Mouse (Mus musculus): ENCODE measurements around the gene Adm. TPM values are rescaled to one million over a fixed set of nuclear protein-coding genes. Genes with fewer than 3 reads are reported as not detected.

Adm gene
- polyA plus RNA-seq, 1 experiment from 2014 or later = 4.1 TPM

DNA sequence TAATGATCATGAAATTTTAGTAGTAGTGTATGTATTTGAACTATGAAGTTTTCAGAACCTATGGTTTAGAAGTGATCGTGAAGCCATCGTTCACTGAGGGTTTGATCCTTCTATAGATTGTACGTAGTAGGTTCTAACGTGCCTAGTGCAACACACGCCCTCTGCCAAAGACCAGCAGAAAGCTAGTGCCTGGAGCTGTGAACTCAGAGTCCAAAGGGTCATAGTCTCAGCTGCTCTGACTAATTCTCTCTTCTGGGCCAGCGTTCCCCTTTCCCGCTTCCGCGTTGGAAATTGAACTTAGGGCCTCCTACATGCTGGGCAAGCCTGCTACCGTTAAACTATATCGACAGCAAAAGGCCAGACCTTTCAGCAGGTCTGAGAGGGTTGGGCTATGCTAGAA lies 11.7 kb upstream of the Adm start:
- DNase-seq (ENCODE audit: extremely low spot score, low spot score) = no peak
- Histone ChIP-seq H3K4me3 (peak overlapping the region; percentile 93), H3K36me3 (replicated peaks) (no peaks in the 10 kb centered on the region), H3K27me3 (ENCODE audit: poor library complexity, severe bottlenecking) (peaks cover 29% of the 10 kb centered on the region), H3K27ac (no peak overlapping the region), H3K4me1 (peaks cover 26% of the 10 kb centered on the region), H3K9me3 (no peaks in the 10 kb centered on the region)
- WGBS = 4% methylated on average over 11 of the region's 11 CpGs

DNA sequence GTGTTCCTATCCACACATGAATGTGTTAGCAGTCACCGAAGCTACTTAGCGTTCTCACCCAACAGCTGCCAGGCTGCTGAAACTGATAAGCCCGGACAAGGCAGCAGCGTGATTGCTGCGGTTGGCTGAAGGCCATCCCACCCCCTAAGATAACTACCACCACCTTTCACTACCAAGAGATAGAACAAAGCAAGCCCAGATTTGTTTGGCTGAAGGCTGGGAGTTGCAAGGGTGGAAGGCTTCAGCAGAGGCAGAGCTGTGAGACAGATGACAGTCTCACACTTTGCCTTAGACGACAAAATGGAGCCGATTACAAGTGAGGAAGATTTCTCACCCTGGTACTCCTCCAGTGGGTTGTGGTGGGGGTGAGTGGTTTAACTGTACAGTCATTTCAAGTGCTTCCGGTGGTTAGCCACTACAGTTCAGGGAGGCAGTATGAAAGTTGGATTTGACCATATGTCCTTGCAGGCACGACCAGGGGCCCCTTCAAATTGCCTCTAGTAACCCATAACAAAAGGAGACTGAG lies 8.3 kb upstream of the Adm start:
- DNase-seq (ENCODE audit: extremely low spot score, low spot score) = no peak
- Histone ChIP-seq H3K4me1 (peaks cover 14% of the 10 kb centered on the region), H3K27me3 (ENCODE audit: poor library complexity, severe bottlenecking) (peaks cover 55% of the 10 kb centered on the region), H3K36me3 (replicated peaks) (no peaks in the 10 kb centered on the region), H3K27ac (no peak overlapping the region), H3K9me3 (no peaks in the 10 kb centered on the region), H3K4me3 (no peak overlapping the region)
- WGBS = 63% methylated on average over 9 of the region's 9 CpGs

DNA sequence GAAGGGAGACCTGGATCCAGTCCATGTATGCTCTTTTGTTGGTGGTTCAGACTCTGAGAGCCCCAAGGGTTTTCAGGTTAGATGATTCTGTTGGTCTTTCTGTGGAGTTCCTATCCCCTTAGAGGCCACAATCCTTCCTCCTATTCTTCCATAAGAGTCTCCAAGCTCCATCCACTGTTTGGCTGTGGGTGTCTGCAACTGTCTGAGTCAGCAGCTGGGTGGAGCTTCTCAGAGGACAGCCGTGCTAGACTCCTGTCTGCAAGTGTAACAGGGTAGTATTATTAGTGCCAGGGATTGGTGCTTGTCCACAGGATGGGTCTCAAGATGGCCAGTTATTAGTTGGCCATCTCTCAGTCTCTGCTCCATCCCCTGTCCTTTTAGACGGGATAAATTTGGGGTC lies 3.4 kb upstream of the Adm start:
- no peak for DNase-seq (ENCODE audit: extremely low spot score, low spot score)
- WGBS = 61% methylated on average over 2 of the region's 2 CpGs
- peaks cover 36% of the 10 kb centered on the region for H3K4me1 ChIP-seq
- no peaks in the 10 kb centered on the region for H3K36me3 ChIP-seq (replicated peaks)
- no peak overlapping the region for H3K4me3 ChIP-seq
- H3K27ac ChIP-seq = no peak overlapping the region
- no peaks in the 10 kb centered on the region for H3K9me3 ChIP-seq
- H3K27me3 ChIP-seq (ENCODE audit: poor library complexity, severe bottlenecking) = peaks cover 87% of the 10 kb centered on the region

DNA sequence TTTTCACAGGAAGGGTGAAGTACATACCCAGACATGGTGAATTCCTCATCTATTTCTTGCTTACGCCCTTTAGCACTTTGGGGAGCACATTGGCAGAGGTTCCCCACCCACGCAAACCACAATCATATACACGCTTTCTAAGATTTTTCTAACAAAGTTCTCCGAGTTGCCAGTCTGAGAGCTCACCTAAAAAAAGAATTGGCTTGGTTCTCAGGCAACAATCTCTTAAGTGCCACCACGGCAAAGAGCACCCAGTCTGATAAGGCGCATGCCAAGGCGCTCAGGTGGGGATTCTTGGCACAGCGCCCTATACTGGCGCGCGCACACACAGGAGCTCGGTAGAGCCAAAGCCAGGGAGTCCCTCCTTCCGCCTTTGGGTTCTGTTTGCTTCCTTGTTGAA lies 2.5 kb upstream of the Adm start:
- no peak overlapping the region for H3K27ac ChIP-seq
- no peak for DNase-seq (ENCODE audit: extremely low spot score, low spot score)
- WGBS = 84% methylated on average over 13 of the region's 13 CpGs
- H3K4me1 ChIP-seq = peaks cover 44% of the 10 kb centered on the region
- H3K27me3 ChIP-seq (ENCODE audit: poor library complexity, severe bottlenecking) = peaks cover 91% of the 10 kb centered on the region
- H3K9me3 ChIP-seq = no peaks in the 10 kb centered on the region
- H3K4me3 ChIP-seq = no peak overlapping the region
- no peaks in the 10 kb centered on the region for H3K36me3 ChIP-seq (replicated peaks)

DNA sequence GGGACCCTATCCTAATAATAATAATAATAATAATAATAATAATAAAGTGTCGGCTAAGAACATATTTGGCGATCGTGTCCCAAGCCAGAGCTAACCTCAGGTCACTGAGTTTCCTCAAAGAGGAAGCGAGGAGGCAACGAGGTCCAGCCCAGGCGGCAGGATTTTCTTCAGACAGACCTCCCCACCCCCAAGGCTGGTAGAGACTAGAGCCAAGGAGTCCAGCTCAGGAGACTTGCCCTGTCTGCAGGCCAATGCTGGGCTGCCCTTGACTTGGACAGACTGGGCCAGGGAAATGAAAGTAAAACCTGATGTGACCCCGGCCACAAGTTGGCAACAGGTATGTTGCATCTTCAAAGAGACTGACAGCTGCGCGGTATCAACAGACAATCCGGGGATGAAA lies 2.0 kb upstream of the Adm start:
- Histone ChIP-seq H3K9me3 (no peaks in the 10 kb centered on the region), H3K27me3 (ENCODE audit: poor library complexity, severe bottlenecking) (peaks cover 90% of the 10 kb centered on the region), H3K36me3 (replicated peaks) (no peaks in the 10 kb centered on the region), H3K4me1 (peaks cover 48% of the 10 kb centered on the region), H3K4me3 (peak overlapping the region; percentile 29; the same call in 1 of the 2 replicates), H3K27ac (no peak overlapping the region)
- no peak for DNase-seq (ENCODE audit: extremely low spot score, low spot score)
- WGBS = 64% methylated on average over 10 of the region's 10 CpGs

DNA sequence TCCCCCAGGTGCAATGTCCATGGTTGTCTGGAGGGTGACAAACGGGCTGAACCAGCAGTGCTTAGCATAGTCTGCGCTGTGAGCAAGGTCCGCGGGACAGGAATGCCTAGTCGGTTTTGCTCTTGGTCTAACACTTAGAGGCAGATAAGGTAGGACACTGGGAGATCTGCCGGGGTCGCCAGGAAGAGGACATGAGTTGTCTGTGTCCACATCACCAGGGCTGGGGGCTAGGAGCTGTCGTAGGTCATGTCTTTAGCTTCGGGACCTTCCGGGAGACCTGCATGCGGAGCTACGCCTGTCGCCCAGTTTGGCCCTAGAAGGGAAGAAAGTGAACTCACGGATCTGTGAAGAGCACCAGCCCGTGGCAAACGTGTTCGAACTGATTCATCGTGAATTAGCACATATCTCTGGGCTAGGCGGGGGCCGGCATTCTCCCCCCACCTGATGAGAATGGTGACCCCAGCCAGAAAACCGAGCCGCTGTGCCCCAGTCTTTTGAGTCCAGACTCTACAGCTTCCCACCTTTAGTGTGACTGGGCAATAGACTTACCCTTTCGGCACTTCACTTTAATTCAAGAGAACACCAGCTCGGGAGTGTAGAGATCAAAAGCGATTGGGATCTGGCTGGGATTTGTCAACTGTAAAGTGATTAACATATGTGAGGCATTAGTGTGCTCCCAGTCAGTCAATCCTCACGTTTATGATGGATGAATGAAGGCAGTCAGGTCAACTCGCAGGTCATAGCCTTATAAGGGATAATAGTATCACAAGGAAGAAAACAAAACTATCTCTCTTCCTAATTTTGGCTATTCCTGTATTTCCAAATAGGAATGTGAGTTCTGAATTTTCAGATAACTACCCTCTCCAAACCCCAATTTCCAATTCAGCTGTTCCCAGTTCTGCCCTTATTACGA lies 1.0 kb upstream of the Adm start:
- H3K4me1 ChIP-seq = peaks cover 53% of the 10 kb centered on the region
- 3% methylated on average over 28 of the region's 28 CpGs for WGBS
- H3K4me3 ChIP-seq = peak overlapping the region; percentile 29
- DNase-seq (ENCODE audit: extremely low spot score, low spot score) = peak; percentile 37
- H3K36me3 ChIP-seq (replicated peaks) = no peaks in the 10 kb centered on the region
- H3K27ac ChIP-seq = no peak overlapping the region
- H3K9me3 ChIP-seq = no peaks in the 10 kb centered on the region
- H3K27me3 ChIP-seq (ENCODE audit: poor library complexity, severe bottlenecking) = peaks cover 93% of the 10 kb centered on the region

DNA sequence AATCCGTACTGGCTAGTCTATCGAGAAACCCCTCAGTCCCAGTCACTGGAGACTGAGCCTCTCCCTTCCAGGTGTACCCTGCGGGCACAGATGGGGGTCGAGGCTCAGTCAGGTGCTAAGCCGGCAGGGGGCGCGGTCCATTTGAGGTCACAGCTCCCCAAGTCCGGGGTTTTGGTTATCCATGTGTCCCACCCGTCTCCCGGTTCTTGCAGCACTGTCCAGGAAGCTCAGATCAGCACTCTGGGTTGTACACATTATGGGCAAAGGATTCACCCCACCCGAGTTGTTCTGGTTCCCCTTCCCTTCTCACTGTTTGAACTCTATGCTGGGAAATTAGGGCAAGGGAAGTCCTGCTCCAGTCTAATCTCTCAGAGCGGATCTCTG lies 370 bp upstream of the Adm start:
- Histone ChIP-seq H3K27me3 (ENCODE audit: poor library complexity, severe bottlenecking) (peaks cover 96% of the 10 kb centered on the region), H3K27ac (no peak overlapping the region), H3K9me3 (no peaks in the 10 kb centered on the region), H3K4me3 (peak overlapping the region; percentile 57), H3K4me1 (peaks cover 53% of the 10 kb centered on the region), H3K36me3 (replicated peaks) (no peaks in the 10 kb centered on the region)
- 1% methylated on average over 12 of the region's 12 CpGs for WGBS
- DNase-seq (ENCODE audit: extremely low spot score, low spot score) = no peak

DNA sequence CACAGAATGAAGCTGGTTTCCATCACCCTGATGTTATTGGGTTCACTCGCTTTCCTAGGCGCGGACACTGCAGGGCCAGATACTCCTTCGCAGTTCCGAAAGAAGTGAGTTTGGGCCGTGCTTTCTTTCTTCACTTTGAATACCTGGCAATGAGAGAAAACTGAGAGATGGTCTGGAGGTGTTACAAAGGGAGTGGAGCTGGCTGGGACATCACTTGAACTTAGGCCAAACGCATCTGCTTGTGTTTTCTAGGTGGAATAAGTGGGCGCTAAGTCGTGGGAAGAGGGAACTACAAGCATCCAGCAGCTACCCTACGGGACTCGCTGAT lies 776 bp downstream of the Adm start:
- Histone ChIP-seq H3K36me3 (replicated peaks) (no peaks in the 10 kb centered on the region), H3K27me3 (ENCODE audit: poor library complexity, severe bottlenecking) (peaks cover 94% of the 10 kb centered on the region), H3K4me3 (peak overlapping the region; percentile 57), H3K4me1 (peaks cover 53% of the 10 kb centered on the region), H3K27ac (no peak overlapping the region), H3K9me3 (no peaks in the 10 kb centered on the region)
- DNase-seq (ENCODE audit: extremely low spot score, low spot score) = peak; percentile 22
- 1% methylated on average over 11 of the region's 11 CpGs for WGBS

DNA sequence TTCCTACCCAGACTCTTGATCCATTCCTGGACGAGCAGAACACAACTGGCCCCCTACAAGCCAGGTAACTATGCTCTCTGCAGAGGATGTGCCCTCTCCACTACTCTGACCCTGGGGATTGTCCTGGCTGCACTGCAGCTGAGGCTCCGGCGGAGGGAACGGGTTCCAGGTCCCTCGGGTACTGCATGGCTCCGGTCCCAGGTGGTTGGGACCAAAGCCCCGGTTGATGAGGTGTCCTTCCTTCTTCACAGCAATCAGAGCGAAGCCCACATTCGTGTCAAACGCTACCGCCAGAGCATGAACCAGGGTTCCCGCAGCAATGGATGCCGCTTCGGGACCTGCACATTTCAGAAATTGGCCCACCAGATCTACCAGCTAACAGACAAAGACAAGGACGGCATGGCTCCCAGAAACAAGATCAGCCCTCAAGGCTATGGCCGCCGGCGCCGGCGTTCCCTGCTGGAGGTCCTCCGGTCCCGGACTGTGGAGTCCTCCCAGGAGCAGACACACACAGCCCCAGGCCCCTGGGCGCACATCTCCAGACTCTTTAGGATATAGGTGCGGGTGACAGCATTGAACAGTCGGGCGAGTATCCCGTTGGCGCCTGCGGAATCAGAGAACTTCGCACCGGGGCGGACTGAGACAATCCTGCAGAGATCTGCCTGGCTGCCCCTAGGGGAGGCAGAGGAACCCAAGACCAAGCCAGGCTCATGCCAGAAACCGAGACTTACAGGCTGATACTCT lies 1.3 kb downstream of the Adm start:
- no peaks in the 10 kb centered on the region for H3K9me3 ChIP-seq
- 1% methylated on average over 33 of the region's 33 CpGs for WGBS
- peaks cover 90% of the 10 kb centered on the region for H3K27me3 ChIP-seq (ENCODE audit: poor library complexity, severe bottlenecking)
- H3K27ac ChIP-seq = peak overlapping the region; percentile 76; the same call in 1 of the 2 replicates
- peak; percentile 62 for DNase-seq (ENCODE audit: extremely low spot score, low spot score)
- peaks cover 53% of the 10 kb centered on the region for H3K4me1 ChIP-seq
- no peaks in the 10 kb centered on the region for H3K36me3 ChIP-seq (replicated peaks)
- H3K4me3 ChIP-seq = peak overlapping the region; percentile 57

DNA sequence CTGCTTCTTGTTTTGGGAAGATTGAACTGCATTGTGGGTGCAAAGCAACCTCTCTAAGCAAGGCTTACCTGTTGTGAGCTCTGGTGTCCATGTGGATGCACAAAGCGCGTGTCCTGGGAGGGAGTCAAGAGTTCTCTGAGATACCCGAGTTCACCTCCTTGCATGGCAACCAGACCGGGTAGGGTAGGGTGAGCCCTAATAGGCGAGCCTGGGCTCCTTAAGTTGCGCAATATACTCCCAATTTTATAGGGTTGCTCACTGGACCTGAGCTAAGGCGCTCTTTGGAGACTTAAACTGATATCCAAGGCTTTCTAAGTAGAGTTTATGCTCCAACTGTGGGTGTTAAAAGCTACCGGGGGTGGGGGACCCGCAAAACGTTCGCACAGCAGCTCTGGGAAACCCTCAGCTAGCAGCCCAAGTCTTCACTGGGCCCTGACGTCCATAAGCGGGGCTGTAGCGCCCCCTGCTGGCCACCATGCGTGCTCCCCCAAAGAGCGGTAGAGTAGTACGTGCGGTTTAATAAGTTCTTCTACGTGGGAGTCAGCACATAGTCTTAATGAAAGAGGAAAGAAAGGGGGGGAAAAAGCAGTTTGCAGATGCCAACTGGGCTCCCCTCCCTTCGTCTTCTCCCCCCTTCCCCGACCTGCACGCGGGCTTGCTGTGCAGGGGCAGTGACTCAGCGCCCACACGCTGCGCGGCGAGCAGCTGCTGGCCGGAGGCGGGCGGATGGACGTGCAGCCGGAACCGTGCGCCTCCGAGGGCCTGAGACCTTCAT lies 2.6 kb downstream of the Adm start:
- 2% methylated on average over 36 of the region's 36 CpGs for WGBS
- H3K27me3 ChIP-seq (ENCODE audit: poor library complexity, severe bottlenecking) = peaks cover 77% of the 10 kb centered on the region
- H3K27ac ChIP-seq = peak overlapping the region; percentile 83
- H3K9me3 ChIP-seq = no peaks in the 10 kb centered on the region
- H3K4me1 ChIP-seq = peaks cover 53% of the 10 kb centered on the region
- H3K4me3 ChIP-seq = peak overlapping the region; percentile 57
- no peaks in the 10 kb centered on the region for H3K36me3 ChIP-seq (replicated peaks)
- DNase-seq (ENCODE audit: extremely low spot score, low spot score) = peak; percentile 90

DNA sequence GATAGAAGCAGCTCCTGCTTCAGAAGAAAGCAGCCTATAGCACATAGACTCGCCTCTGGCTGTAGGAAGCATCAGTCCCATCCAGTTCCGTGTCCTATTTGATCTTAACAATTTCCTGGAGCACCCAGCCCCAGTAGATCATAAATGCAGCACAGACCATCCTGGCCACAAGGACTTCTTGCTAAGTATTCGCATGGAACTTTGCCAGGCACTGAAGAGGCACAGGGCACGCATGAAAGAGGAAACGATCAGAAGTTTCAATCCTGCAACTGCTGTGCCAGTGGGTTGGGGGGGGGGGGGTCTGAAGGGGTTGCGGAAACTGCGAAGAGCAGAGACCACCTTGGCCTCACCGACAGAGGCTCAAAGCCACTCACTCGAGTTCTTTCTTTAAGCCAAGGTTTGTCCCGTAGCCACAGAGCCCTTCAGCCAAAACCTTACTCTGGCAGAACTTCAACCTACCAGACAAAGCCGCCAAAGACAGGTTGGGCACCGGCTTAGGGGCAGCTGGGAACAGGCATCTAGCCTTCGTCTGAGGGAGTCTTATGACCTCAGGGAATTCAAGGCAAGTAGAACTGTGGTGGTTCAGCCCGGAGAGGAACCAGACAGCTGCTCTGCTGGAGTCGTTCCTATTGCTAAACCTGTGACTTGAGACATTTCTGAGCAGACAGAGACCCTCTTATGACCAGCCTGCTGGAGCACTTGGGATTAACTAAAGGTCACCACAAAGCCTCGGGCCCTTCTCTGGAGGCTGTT lies 3.9 kb downstream of the Adm start:
- Histone ChIP-seq H3K4me1 (peaks cover 45% of the 10 kb centered on the region), H3K27ac (0 out of 2 replicates have a peak overlapping the region, but pooled peaks have one; percentile 83), H3K27me3 (ENCODE audit: poor library complexity, severe bottlenecking) (peaks cover 65% of the 10 kb centered on the region), H3K36me3 (replicated peaks) (no peaks in the 10 kb centered on the region), H3K9me3 (no peaks in the 10 kb centered on the region), H3K4me3 (no peak overlapping the region)
- WGBS = 81% methylated on average over 16 of the region's 16 CpGs
- DNase-seq (ENCODE audit: extremely low spot score, low spot score) = no peak

DNA sequence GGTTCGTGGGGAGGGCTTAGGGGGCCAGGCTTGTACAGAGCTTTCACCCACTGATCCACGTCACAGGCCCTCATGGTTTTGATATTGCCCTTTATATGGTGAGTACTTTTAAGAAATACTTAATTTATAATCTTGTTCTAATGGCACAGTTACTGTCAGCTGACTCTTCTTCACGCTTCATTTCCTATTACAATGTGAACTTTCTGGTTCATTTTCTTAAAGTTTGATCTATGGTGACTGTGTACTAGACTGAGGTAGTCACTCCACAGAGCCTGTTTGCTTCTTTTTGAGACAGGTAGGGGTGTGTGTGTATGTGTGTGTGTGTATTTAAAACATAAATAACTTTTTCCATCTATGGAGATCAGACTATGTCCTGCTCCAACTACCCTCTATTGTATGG lies 8.5 kb downstream of the Adm start:
- Histone ChIP-seq H3K9me3 (no peaks in the 10 kb centered on the region), H3K4me1 (peaks cover 16% of the 10 kb centered on the region), H3K27me3 (ENCODE audit: poor library complexity, severe bottlenecking) (peaks cover 20% of the 10 kb centered on the region), H3K4me3 (no peak overlapping the region), H3K27ac (no peak overlapping the region), H3K36me3 (replicated peaks) (no peaks in the 10 kb centered on the region)
- DNase-seq (ENCODE audit: extremely low spot score, low spot score) = no peak
- 77% methylated on average over 3 of the region's 3 CpGs for WGBS

Data from forebrain, embryonic 10.5 days (tissue).